ENCODE assay signal across 8 mouse cellular contexts in the genomic region with DNA sequence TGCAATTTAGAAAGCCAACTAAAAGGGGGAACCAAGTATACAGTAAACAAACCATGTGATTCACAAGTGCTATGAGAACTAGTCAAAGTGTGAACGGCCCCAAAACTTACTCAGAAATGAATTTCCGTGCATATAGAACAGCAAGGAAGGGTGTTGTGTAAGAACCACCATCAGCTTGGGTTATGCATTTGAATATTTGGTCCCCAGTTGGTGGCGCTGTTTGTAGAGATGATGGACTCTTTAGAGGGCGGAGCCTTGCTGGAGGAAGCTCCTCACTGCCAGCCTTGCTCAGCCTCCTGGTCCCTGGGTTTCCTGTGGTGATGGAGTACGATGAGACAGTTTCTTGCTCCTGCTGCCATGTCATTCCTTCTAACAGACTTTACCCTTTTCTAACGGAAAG.
DNase-seq lines count a peak whose midpoint lies in the region; ATAC-seq lines count a peak whose summit lies in the region.

No protein-coding gene starts in this region.

- peak; percentile 15 for DNase-seq in liver
- DNase-seq in liver, embryonic 11.5 days (ENCODE audit: low spot score): no peak
- DNase-seq in R1 (ENCODE audit: low read depth, low spot score): peak; percentile 71
- DNase-seq in thymus, postnatal 0 days (ENCODE audit: low spot score): peak; percentile 64
- DNase-seq in right cerebral cortex, adult 18-20 months: no peak
- no peak for DNase-seq in urinary bladder, postnatal 14 days (ENCODE audit: low spot score)
- no peak for DNase-seq in right cerebral cortex, postnatal 10 days (ENCODE audit: low spot score in 2 of 2)

- H3K27me3 ChIP-seq in liver, embryonic 11.5 days (replicated peaks; ENCODE audit: control insufficient read depth, insufficient read depth, low read length): no peaks in the 10 kb centered on the region

- H3K27ac ChIP-seq in liver, embryonic 11.5 days (ENCODE audit: low read depth, low read length): no peak overlapping the region

- no peak overlapping the region for H3K9ac ChIP-seq in liver, embryonic 11.5 days (ENCODE audit: low read depth, low read length)

- WGBS in liver, embryonic 11.5 days: 63% methylated on average over 6 of the region's 6 CpGs

- no peaks in the 10 kb centered on the region for H3K9me3 ChIP-seq in liver, embryonic 11.5 days (ENCODE audit: control insufficient read depth, low read length)

- H3K4me3 ChIP-seq in liver, embryonic 11.5 days (ENCODE audit: low read depth, low read length): no peak overlapping the region

- no peaks in the 10 kb centered on the region for H3K36me3 ChIP-seq in liver, embryonic 11.5 days (ENCODE audit: control insufficient read depth, insufficient read depth, low read length)

- no peak overlapping the region for H3K4me2 ChIP-seq in liver, embryonic 11.5 days

- H3K4me1 ChIP-seq in liver, embryonic 11.5 days (replicated peaks; ENCODE audit: control insufficient read depth, insufficient read depth, low read length): no peaks in the 10 kb centered on the region

- ATAC-seq in liver, embryonic 11.5 days (replicated peaks; ENCODE audit: low FRiP score): no peak; the same call in 1 of the 2 replicates
- peak; percentile 58 to 69; a peak in 3 of 4 replicates for ATAC-seq in hematopoietic stem cell, adult 5-6 weeks (replicated peaks in 1 of 2; ENCODE audit: insufficient read depth in 1 of 2, low FRiP score in 2 of 2, low TSS enrichment in 1 of 2, low read depth in 1 of 2, poor library complexity in 2 of 2, severe bottlenecking in 2 of 2)

Comparison
In these comparisons a context has a peak if more than half of its experiments do, and no peak if none do; other contexts are left out.
1. DNase-seq: peak in liver (single experiment), R1 (single experiment) and thymus, postnatal 0 days (single experiment); none in liver, embryonic 11.5 days (single experiment), right cerebral cortex, adult 18-20 months (single experiment), urinary bladder, postnatal 14 days (single experiment) and right cerebral cortex, postnatal 10 days (0 of 2).